Mouse (Mus musculus): ENCODE results near the gene Lrrc57. TPM values are rescaled to one million over a fixed set of nuclear protein-coding genes. Genes with fewer than 3 reads are reported as not detected.

Lrrc57 gene
- 1.7 and 1.9 TPM in 2 replicates for polyA plus RNA-seq (2012)

DNA sequence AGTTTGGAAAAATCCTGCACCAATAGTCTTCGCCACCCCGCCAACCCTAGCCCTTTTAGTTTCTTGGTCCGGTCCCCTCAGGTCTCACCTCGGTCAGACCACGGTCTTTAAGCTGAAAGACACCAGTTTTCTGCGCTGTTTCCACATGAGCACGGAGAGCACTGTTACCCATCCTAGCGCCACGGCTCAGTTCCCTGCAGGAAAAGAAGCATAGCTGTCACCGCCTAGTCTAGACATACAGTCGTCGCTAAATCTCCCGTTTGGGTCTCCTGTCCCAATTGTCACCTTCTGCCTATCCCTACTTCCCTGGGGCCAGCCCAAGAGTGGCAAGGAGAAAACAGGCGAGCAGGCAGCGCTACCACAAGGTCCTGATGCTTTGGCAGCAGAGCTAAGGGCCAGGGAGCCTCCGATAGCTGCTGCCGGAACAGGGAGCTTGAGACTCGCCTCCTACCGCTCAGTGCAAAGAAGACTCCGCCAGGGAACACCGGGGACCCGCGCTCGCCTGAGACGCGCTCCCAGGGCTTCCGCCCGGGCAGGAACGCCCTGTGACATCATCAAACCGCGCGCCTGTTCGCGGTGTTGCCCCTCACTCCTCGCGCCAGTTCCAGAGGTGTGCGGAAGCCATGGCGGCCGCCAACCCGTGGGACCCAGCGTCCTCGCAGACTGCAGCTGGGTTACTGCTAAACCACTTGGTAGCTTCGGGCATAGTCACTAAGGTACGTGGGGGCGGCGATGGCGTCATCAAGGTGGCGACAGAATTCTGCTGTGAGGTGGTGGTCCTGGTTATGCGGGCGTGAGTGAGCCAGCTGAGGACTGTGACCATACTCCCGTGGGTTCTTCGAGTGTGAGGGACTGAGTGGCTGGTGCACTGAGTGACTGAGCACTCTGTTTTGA is at the start of gene Lrrc57, which contains the start of gene Haus2:
Lrrc57 (minus strand) TSS at position 691 of the 894 bp plus-strand sequence.
Haus2 (plus strand) TSS at position 554 of the 894 bp plus-strand sequence.

DNA sequence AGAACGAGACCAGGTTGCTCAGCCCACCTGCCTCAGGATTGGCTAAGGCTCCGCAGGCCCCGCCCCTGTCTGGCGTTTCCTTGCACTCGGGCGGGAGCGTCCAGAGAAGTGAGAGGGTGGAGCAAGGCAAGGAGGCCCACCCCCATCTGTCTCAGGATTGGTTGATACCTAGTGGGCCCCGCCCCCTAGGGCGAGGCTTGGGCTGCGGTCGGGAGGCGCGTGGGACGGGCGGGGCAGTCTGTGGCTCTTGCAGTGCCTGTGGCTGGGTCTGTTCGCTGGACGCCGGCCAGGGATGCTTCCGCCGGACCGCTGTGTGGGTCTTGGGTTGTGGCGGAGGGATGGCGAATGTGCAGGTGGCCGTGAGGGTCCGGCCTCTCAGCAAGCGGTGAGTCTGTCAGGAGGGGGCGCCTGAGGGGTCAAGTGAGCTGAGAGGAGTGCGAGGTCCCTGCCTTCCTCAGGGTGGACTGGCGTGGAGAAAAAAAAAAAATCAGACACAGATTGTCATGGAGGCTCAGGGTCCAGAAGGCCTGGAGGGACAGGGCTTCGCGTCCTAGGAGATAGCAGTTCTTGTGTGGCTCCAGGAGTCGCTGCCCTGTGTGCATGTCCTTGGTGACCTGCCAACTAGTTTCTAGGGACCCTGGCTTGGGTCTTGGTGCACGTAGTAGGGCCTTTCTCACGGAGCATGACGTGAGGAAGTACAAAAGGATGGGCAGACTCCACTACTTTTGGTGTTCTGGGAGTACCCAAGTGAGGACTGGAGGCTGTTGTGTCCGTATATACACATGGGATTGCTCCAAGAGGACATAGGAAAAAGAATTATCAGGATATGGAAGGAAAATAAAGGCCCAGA is 19.8 kb upstream of the Lrrc57 start, which contains the start of gene Stard9:
Stard9 (plus strand) TSS at position 236 of the 850 bp plus-strand sequence.

DNA sequence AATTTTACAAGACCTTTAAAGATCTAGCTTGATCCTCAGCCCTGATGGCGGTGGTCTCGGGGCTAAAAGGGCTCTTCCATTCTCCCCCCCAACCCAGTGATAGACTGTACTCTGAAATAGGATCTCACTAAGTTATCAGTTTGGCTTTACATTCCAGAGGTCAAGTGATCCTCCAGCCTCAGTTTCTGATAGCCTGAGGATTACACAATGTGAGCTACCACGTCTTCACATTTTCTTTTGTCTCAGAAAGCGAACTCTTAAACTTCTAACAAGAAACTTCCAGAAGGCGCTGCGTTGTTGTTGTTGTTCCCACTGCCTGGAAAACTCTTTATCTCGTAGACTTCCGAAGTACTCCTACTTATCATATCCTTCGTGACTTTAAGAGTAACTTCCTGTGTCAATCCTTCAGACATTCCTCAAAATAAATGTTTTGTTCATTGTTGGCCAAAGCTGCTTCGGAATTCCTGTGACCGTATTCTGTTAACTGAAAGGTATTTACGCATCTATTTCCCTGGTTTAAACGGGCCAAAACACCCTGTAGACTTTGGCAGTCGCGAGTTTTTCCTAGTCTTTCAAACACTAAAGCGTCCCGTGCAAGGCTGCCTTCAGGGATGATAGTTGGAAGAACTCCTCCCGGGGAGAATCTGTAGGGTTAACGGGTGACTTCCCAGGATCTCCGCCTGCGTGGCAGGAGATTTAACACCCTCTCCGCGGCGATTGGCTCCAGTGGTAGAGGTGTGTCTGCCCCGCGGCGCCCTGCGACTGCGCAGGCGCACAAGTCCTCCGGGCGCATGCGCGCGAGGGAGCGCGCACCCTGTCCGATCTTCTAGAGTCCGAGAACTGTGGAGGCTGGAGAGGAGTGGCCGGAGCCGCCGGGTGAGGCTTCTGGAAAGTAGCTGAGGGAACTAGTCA is 42.2 kb downstream of the Lrrc57 start, which contains the start of gene Snap23:
Snap23 (plus strand) TSS at position 786 of the 912 bp plus-strand sequence.

DNA sequence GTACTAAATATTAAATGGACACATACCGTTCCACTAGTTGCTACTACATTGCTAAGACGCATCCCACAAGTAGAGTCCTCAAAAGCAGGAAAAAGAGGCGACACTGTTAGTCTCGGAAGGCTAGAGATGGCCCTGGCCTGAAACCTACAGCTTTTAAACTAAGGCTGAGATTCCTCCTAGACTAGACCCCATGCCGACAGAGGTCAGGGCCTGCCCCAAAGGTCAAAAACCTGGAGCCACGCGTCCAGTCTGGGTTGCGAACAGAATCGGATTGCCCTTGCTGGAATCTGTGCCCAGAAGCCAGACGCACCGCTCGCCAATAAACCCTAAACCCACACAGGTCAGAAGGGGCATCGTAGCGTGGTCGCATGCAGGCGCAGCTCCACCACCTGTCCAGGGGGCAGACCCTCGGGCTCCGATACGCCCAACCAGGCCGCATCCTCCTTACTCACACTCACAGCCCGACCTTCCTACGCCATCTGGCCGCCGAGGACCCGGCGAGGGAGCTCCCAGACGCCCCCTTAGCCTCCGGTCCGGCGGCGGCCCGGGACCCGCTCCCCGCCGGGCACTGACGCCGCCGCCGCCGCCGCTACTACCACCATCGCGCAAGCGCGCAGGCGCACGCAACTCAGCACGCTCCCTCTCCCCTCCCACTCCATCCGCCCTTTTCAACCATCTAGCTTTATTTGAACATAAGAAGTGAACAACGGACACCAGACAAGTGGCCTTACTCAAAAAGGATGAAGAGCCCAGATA is 45.9 kb downstream of the Lrrc57 start, which contains the start of gene Zfp106:
Zfp106 (minus strand) TSS at position 609 of the 756 bp plus-strand sequence.

Other genes with a start within 250 kb of the Lrrc57 start
- 2.9 and 4.1 TPM in 2 replicates for gene Ganc, start 205.6 kb downstream of the Lrrc57 start, polyA plus RNA-seq (2012)
- gene Tmem87a, start 205.4 kb downstream of the Lrrc57 start, polyA plus RNA-seq (2012), result 2.0 TPM in 2 replicates
- gene Capn3, start 153.5 kb downstream of the Lrrc57 start, polyA plus RNA-seq (2012), result 0.29 and 0.46 TPM in 2 replicates
- 36.5 and 45.0 TPM in 2 replicates for gene Zfp106, start 45.7 kb downstream of the Lrrc57 start, polyA plus RNA-seq (2012)
- 8.8 and 11.2 TPM in 2 replicates for gene Snap23, start 41.8 kb downstream of the Lrrc57 start, polyA plus RNA-seq (2012)
- 2.6 and 2.7 TPM in 2 replicates for gene Haus2, start 137 bp downstream of the Lrrc57 start, polyA plus RNA-seq (2012)
- 0.30 and 0.31 TPM in 2 replicates for gene Stard9, start 19.6 kb upstream of the Lrrc57 start, polyA plus RNA-seq (2012)
- 73.5 and 80.9 TPM in 2 replicates for gene Cdan1, start 240.6 kb upstream of the Lrrc57 start, polyA plus RNA-seq (2012)
- gene Ttbk2, start 241.1 kb upstream of the Lrrc57 start, polyA plus RNA-seq (2012), result 2.0 and 2.6 TPM in 2 replicates

Measured in megakaryocyte-erythroid progenitor cell, adult 5 weeks (primary cell).